Mouse (Mus musculus) MEL (cell line): ENCODE results near the gene Zfp568. TPM values are rescaled to one million over a fixed set of nuclear protein-coding genes. Genes with fewer than 3 reads are reported as not detected.

ENCODE experiments used
- DNase-seq: peaks from one replicate; pipeline ENCODE4 v3.0.0; 2011; ENCODE audit warnings: low read depth, low spot score
- H3K27ac ChIP-seq: 2 replicates; pipeline ENCODE4 v1.5.1; 2012; ENCODE audit warnings: low read depth, mild to moderate bottlenecking, control low read depth, low read length, moderate library complexity; ENCODE audit not compliant: control insufficient read depth
- H3K27me3 ChIP-seq, 2 experiments: fragments of 150-350 bp in 1 of 2; sonication (generic) in 1 of 2; 2 replicates each; pipeline ENCODE4 v1.6.1; 2012; ENCODE audit warnings: low read length in 2 of 2, mild to moderate bottlenecking in 2 of 2, improper control_type of control experiment in 1 of 2, moderate library complexity in 1 of 2; ENCODE audit not compliant: insufficient read depth in 2 of 2, control insufficient read depth in 1 of 2
- H3K36me3 ChIP-seq, 2 experiments: 2 replicates each; pipeline ENCODE4 v1.6.1; 2012 to 2014; ENCODE audit warnings: low read length in 2 of 2, improper control_type of control experiment in 1 of 2, inconsistent platforms in 1 of 2, mild to moderate bottlenecking in 1 of 2; ENCODE audit not compliant: insufficient read depth in 2 of 2, control insufficient read depth in 1 of 2
- H3K4me1 ChIP-seq, 2 experiments: fragments of 150-350 bp in 1 of 2; sonication (generic) in 1 of 2; 2 replicates each; pipeline ENCODE4 v1.6.1; 2012; ENCODE audit warnings: low read length in 2 of 2, improper control_type of control experiment in 1 of 2, mild to moderate bottlenecking in 1 of 2; ENCODE audit not compliant: insufficient read depth in 2 of 2, control insufficient read depth in 1 of 2
- H3K4me3 ChIP-seq, 2 experiments: fragments of 150-350 bp in 1 of 2; sonication (generic) in 1 of 2; 2 replicates each; pipeline ENCODE4 v1.5.1; 2012; ENCODE audit warnings: low read depth in 2 of 2, low read length in 2 of 2, mild to moderate bottlenecking in 2 of 2, moderate library complexity in 2 of 2, control low read depth in 1 of 2, improper control_type of control experiment in 1 of 2; ENCODE audit not compliant: control insufficient read depth in 1 of 2, insufficient read depth in 1 of 2
- H3K79me2 ChIP-seq: 2 replicates; pipeline ENCODE4 v1.6.1; 2012; ENCODE audit warnings: mild to moderate bottlenecking, low read length, moderate library complexity; ENCODE audit not compliant: control insufficient read depth, poor library complexity, insufficient read depth
- H3K9ac ChIP-seq: 2 replicates; pipeline ENCODE4 v1.6.1; 2012; ENCODE audit warnings: low read depth, mild to moderate bottlenecking, control low read depth, low read length, moderate library complexity; ENCODE audit not compliant: control insufficient read depth, poor library complexity, severe bottlenecking
- H3K9me3 ChIP-seq: fragments of 150-350 bp; sonication (generic); replicated peaks from 2 replicates; pipeline ENCODE4 v1.6.1; 2012; ENCODE audit warnings: mild to moderate bottlenecking, low read length, improper control_type of control experiment, moderate library complexity; ENCODE audit not compliant: insufficient read depth
- EP300 ChIP-seq, 2 experiments: IDR thresholded peaks; 2 replicates each; pipeline ENCODE4 v1.6.1; 2011; ENCODE audit warnings: improper control_type of control experiment in 2 of 2, low read length in 2 of 2, low read depth in 1 of 2, mild to moderate bottlenecking in 1 of 2
- GATA1 ChIP-seq: IDR thresholded peaks from 2 replicates; pipeline ENCODE4 v1.6.1; 2011; ENCODE audit warnings: low read depth, low read length, improper control_type of control experiment
- MAFK ChIP-seq: IDR thresholded peaks from 2 replicates; pipeline ENCODE4 v1.6.1; 2011; ENCODE audit warnings: low read depth, mild to moderate bottlenecking, low read length, improper control_type of control experiment, borderline replicate concordance
- MAX ChIP-seq: IDR thresholded peaks from 2 replicates; pipeline ENCODE4 v1.6.1; 2011; ENCODE audit warnings: low read length, improper control_type of control experiment
- MAZ ChIP-seq: IDR thresholded peaks from 2 replicates; pipeline ENCODE4 v1.6.1; 2012; ENCODE audit warnings: low read depth, mild to moderate bottlenecking, inconsistent platforms, low read length, improper control_type of control experiment
- NELFE ChIP-seq: IDR thresholded peaks from 2 replicates; pipeline ENCODE4 v1.6.1; 2011; ENCODE audit warnings: low read depth, low read length, improper control_type of control experiment
- POLR2A ChIP-seq, 2 experiments: IDR thresholded peaks; 2 replicates each; pipeline ENCODE4 v1.6.1; 2011 to 2012; ENCODE audit warnings: low read length in 2 of 2, mild to moderate bottlenecking in 2 of 2, control low read depth in 1 of 2, improper control_type of control experiment in 1 of 2, low read depth in 1 of 2, moderate library complexity in 1 of 2; ENCODE audit not compliant: control insufficient read depth in 1 of 2, insufficient read depth in 1 of 2, poor library complexity in 1 of 2
- SMC3 ChIP-seq: IDR thresholded peaks from 2 replicates; pipeline ENCODE4 v1.6.1; 2011; ENCODE audit warnings: low read depth, low read length, improper control_type of control experiment
- TCF12 ChIP-seq: IDR thresholded peaks from 2 replicates; pipeline ENCODE4 v1.6.1; 2014; ENCODE audit warnings: low read depth, mild to moderate bottlenecking, inconsistent platforms, low read length, improper control_type of control experiment, moderate library complexity
- USF1 ChIP-seq: IDR thresholded peaks from 2 replicates; pipeline ENCODE4 v1.6.1; 2014; ENCODE audit warnings: low read depth, mild to moderate bottlenecking, inconsistent platforms, low read length, improper control_type of control experiment, moderate library complexity
- ZMIZ1 ChIP-seq: IDR thresholded peaks from 2 replicates; pipeline ENCODE4 v1.6.1; 2012; ENCODE audit warnings: low read depth, mild to moderate bottlenecking, inconsistent platforms, low read length, improper control_type of control experiment, moderate library complexity
- polyA plus RNA-seq, 2 experiments: library from polyadenylated mRNA; stranded (reverse) in 1 of 2; unstranded in 1 of 2; fragments of >175 nt in 1 of 2; fragments of >200 nt in 1 of 2; gene quantifications; 2 replicates each; pipeline versions ENCODE4 v1.2.1 to v1.2.4; 2012; ENCODE audit warnings: low replicate concordance in 2 of 2, low read depth in 1 of 2; ENCODE audit not compliant: insufficient read length in 2 of 2, insufficient read depth in 1 of 2, missing spikeins in 1 of 2
- total RNA-seq: library from RNA; depleted of rRNA; stranded (reverse); fragments of 300-350 nt; gene quantifications from 2 replicates; pipeline ENCODE4 v1.2.3, GENCODE M21; 2012

Gene Zfp568
- total and polyA plus RNA-seq, 3 experiments: 12.5 to 141 (median 15.4) TPM

DNA sequence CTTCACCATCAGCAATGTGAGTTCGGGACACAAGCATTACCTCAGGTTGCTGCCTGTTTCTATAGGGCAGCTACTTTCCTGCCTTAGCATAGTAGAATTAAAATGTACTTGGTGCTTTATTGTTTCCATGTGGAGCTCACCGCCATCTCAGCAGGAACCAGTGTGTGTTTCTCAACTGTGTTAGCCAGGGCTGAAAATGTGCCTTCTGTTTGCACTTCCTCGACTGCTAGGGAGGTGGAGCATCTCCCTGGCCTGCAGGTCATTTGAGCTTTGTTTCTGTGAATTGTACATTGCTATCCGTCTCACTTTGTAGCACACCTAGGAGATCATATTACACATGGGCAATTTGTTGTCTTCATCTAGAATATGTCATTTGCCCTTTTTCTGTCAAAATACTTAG, 43.6 kb downstream of the Zfp568 start:
- no peak for TF ChIP-seq ZMIZ1
- H3K4me1 ChIP-seq: peaks cover 10 to 24% of the 10 kb centered on the region in 2 experiments
- no peak overlapping the region for H3K4me3 ChIP-seq
- no peak for DNase-seq
- H3K27ac ChIP-seq: no peak overlapping the region
- no peaks in the 10 kb centered on the region for H3K27me3 ChIP-seq
- H3K9ac ChIP-seq: no peak overlapping the region
- no peaks in the 10 kb centered on the region for H3K9me3 ChIP-seq
- H3K36me3 ChIP-seq: peaks cover 0 to 16% of the 10 kb centered on the region in 2 experiments; a peak in 2 of 4 replicates
- H3K79me2 ChIP-seq: no peaks in the 10 kb centered on the region

GRCm38 (mm10) chr7:30028572-30028971, 44.8 kb downstream of the Zfp568 start:
- no peak for DNase-seq
- Histone ChIP-seq H3K9me3 (no peaks in the 10 kb centered on the region), H3K36me3 (peaks cover 0 to 9% of the 10 kb centered on the region in 2 experiments; a peak in 2 of 4 replicates)

DNA sequence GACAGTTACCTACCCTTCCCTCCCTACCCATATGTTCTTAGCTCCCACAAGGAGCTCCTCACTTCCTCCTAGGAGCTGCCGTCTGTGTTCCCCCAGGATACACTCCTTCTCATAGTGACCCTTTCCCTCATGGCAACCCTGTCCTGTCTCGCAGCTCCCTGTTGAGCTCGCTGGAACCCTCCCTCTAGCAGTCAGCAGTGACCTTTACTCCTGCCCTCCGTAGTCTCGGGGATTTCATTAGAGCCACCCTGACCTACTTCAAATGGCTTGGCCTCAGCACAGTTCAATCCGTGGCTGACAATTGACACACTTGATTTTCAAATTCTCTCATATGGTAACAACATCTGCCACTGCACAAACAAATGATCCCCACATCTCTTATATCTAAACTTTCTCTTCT, 46.9 kb downstream of the Zfp568 start:
- Histone ChIP-seq H3K9me3 (no peaks in the 10 kb centered on the region), H3K4me1 (peaks cover 0 to 3% of the 10 kb centered on the region in 2 experiments; a peak in 1 of 4 replicates), H3K36me3 (peaks cover 0 to 2% of the 10 kb centered on the region in 2 experiments; a peak in 2 of 4 replicates), H3K27me3 (no peaks in the 10 kb centered on the region), H3K9ac (no peak overlapping the region)
- DNase-seq: no peak
- TF ChIP-seq SMC3: no peak
- TF ChIP-seq USF1: no peak
- TF ChIP-seq, all 39 proteins: peak for 0
- Histone ChIP-seq H3K79me2 (no peaks in the 10 kb centered on the region), H3K27ac (no peak overlapping the region), H3K4me3 (no peak overlapping the region)

More at GRCm38 (mm10) chr7:30028572-30028971, 44.8 kb downstream of the Zfp568 start:
- Histone ChIP-seq H3K27ac (no peak overlapping the region), H3K79me2 (no peaks in the 10 kb centered on the region), H3K27me3 (no peaks in the 10 kb centered on the region), H3K9ac (no peak overlapping the region), H3K4me1 (peaks cover 8 to 12% of the 10 kb centered on the region in 2 experiments), H3K4me3 (no peak overlapping the region)
- TF ChIP-seq MAZ (no peak), EP300 (IDR thresholded peaks at IDR 0.05; ENCODE audit: low read depth in 1 of 2, low read length in 2 of 2) (no peak), GATA1 (no peak), TCF12 (no peak)

GRCm38 (mm10) chr7:30031379-30031778, 47.6 kb downstream of the Zfp568 start:
- Histone ChIP-seq H3K4me1 (peaks cover 0 to 3% of the 10 kb centered on the region in 2 experiments; a peak in 1 of 4 replicates), H3K36me3 (peaks cover 0 to 2% of the 10 kb centered on the region in 2 experiments; a peak in 2 of 4 replicates), H3K9ac (no peak overlapping the region), H3K27me3 (no peaks in the 10 kb centered on the region), H3K4me3 (no peak overlapping the region), H3K79me2 (no peaks in the 10 kb centered on the region), H3K9me3 (no peaks in the 10 kb centered on the region), H3K27ac (no peak overlapping the region)
- DNase-seq: no peak
- TF ChIP-seq NELFE (no peak), MAFK (no peak), MAX (no peak), POLR2A (IDR thresholded peaks at IDR 0.05; ENCODE audit: control insufficient read depth in 1 of 2, insufficient read depth in 1 of 2, low read depth in 1 of 2, low read length in 2 of 2, poor library complexity in 1 of 2) (no peak), TCF12 (no peak)
